Mouse (Mus musculus): Measurements from ENCODE around the gene Sult2b1. TPM values are rescaled to one million over a fixed set of nuclear protein-coding genes. Genes with fewer than 3 reads are reported as not detected.

Gene Sult2b1
- total and polyA plus RNA-seq, 2 experiments from 2014 or later, result 0.23 TPM; not detected in 1

DNA sequence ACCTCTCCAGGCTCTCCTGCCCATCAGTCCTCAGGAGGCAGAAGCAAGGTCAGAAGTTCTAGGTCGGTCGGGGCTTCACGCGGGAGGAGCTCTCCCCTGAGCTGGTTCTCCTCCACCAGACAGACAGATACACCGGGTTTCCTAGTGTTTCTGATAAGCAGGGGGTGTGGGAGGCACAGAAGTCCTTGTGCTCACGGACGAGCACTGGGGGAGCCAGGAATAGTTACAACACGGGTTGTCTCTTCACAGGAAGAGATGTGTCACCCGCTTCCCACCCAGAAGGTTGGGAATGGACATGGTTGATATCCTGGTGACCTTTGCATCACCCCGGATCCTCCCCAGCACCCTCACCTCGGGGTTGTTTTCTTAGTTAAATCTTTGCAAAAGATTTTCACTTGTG, 94.7 kb downstream of the Sult2b1 start:
- Histone ChIP-seq H3K4me2 (ENCODE audit: low read depth, low read length) (no peak overlapping the region), H3K27ac (ENCODE audit: low read depth) (peak overlapping the region; percentile 64), H3K4me3 (ENCODE audit: low read depth, low read length) (no peak overlapping the region), H3K4me1 (ENCODE audit: control insufficient read depth, insufficient read depth) (peaks cover 20% of the 10 kb centered on the region; the same call in 1 of the 2 replicates), H3K36me3 (replicated peaks; ENCODE audit: control insufficient read depth, insufficient read depth, low read length) (no peaks in the 10 kb centered on the region), H3K9me3 (replicated peaks; ENCODE audit: control insufficient read depth, low read length) (no peaks in the 10 kb centered on the region), H3K27me3 (ENCODE audit: control insufficient read depth, insufficient read depth, low read length) (no peaks in the 10 kb centered on the region), H3K9ac (replicated peaks; ENCODE audit: low read depth, low read length) (no peak overlapping the region; the same call in 1 of the 2 replicates)
- ATAC-seq (ENCODE audit: insufficient read depth, low read depth), result peak; percentile 37; the same call in 1 of the 2 replicates
- 15% methylated on average over 11 of the region's 11 CpGs for WGBS
- DNase-seq (ENCODE audit: low spot score), result no peak
- no peak for TF ChIP-seq EP300 (IDR thresholded peaks at IDR 0.05; ENCODE audit: low read depth)
- TF ChIP-seq CTCF (IDR thresholded peaks at IDR 0.05; ENCODE audit: low read depth), result no peak

DNA sequence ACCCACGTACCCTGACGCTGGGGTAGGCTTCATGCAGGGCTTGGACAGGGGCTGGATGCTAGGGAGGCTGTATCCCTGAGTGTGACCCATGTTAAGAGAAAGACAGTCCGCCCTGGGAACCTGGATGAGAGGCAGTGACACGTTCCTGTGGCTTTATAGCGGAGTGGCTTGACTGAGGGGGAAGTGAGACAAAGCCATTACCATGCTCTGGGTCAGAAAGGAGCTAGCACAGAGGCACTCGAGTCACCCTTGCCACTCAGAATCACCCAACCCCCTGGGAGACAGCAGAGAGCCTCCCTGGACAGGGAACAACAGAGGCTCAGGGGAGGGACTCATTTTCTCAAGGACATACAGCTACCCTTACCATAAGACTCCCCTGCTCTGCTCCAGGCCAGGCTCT, 95.4 kb downstream of the Sult2b1 start:
- H3K36me3 ChIP-seq (replicated peaks; ENCODE audit: control insufficient read depth, insufficient read depth, low read length), result no peaks in the 10 kb centered on the region
- WGBS, result 72% methylated on average over 6 of the region's 6 CpGs
- peaks cover 20% of the 10 kb centered on the region; the same call in 1 of the 2 replicates for H3K4me1 ChIP-seq (ENCODE audit: control insufficient read depth, insufficient read depth)
- H3K9me3 ChIP-seq (replicated peaks; ENCODE audit: control insufficient read depth, low read length), result no peaks in the 10 kb centered on the region
- H3K27me3 ChIP-seq (ENCODE audit: control insufficient read depth, insufficient read depth, low read length), result no peaks in the 10 kb centered on the region
- no peak overlapping the region for H3K4me2 ChIP-seq (ENCODE audit: low read depth, low read length)
- H3K27ac ChIP-seq (ENCODE audit: low read depth), result peak overlapping the region; percentile 64
- H3K9ac ChIP-seq (replicated peaks; ENCODE audit: low read depth, low read length), result peak overlapping the region; percentile 8; the same call in 1 of the 2 replicates
- DNase-seq (ENCODE audit: low spot score), result no peak
- TF ChIP-seq EP300 (IDR thresholded peaks at IDR 0.05; ENCODE audit: low read depth) (no peak), CTCF (IDR thresholded peaks at IDR 0.05; ENCODE audit: low read depth) (no peak)
- H3K4me3 ChIP-seq (ENCODE audit: low read depth, low read length), result no peak overlapping the region
- ATAC-seq (ENCODE audit: insufficient read depth, low read depth), result no peak

DNA sequence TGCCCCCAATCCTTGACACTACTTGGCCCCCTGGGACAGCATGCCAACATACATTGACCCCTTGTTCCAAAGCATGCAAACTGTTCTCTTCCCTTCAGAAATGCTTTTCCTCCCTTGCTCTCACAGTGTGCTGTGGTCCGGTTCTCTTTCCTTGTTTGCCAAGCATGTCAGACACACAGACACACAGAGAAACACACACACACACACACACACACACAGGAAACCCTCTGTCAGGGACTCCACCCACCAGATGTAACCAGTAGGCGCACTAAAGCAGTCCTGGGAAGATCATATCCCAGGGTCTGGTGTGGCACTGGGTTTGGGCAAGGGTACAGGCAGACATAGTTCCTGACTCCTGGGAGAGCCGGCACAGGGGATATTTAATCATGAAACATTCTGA, 97.6 kb downstream of the Sult2b1 start:
- Histone ChIP-seq H3K27ac (ENCODE audit: low read depth) (no peak overlapping the region), H3K9me3 (replicated peaks; ENCODE audit: control insufficient read depth, low read length) (no peaks in the 10 kb centered on the region), H3K4me1 (ENCODE audit: control insufficient read depth, insufficient read depth) (peaks cover 28% of the 10 kb centered on the region), H3K4me2 (ENCODE audit: low read depth, low read length) (no peak overlapping the region), H3K9ac (replicated peaks; ENCODE audit: low read depth, low read length) (no peak overlapping the region), H3K27me3 (ENCODE audit: control insufficient read depth, insufficient read depth, low read length) (no peaks in the 10 kb centered on the region), H3K36me3 (replicated peaks; ENCODE audit: control insufficient read depth, insufficient read depth, low read length) (no peaks in the 10 kb centered on the region), H3K4me3 (ENCODE audit: low read depth, low read length) (no peak overlapping the region)
- 63% methylated on average over 3 of the region's 3 CpGs for WGBS
- ATAC-seq (ENCODE audit: insufficient read depth, low read depth), result no peak
- DNase-seq (ENCODE audit: low spot score), result no peak
- no peak for TF ChIP-seq EP300 (IDR thresholded peaks at IDR 0.05; ENCODE audit: low read depth)
- TF ChIP-seq CTCF (IDR thresholded peaks at IDR 0.05; ENCODE audit: low read depth), result no peak

DNA sequence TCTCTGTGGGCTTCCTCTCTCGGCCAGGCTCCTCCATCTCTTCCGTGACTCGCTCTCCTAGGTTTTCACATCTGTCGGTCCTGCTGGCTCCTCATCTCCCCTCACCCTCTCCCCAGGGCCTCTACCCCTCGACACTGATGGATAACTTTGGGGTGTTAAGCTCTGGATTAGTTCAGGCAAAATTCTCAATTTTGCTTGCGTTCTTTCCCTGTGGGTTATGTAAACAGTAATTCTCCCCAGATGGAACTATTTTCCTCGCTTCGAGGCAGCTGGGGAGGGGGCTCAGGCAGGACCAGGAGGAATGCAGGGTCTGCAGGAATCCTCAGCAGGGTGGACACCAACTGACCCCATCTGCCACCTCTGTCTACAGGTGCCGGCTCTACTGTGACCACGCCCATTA, 98.7 kb downstream of the Sult2b1 start:
- Histone ChIP-seq H3K9me3 (replicated peaks; ENCODE audit: control insufficient read depth, low read length) (no peaks in the 10 kb centered on the region), H3K27me3 (ENCODE audit: control insufficient read depth, insufficient read depth, low read length) (no peaks in the 10 kb centered on the region), H3K4me2 (ENCODE audit: low read depth, low read length) (no peak overlapping the region), H3K4me1 (ENCODE audit: control insufficient read depth, insufficient read depth) (peaks cover 36% of the 10 kb centered on the region), H3K4me3 (ENCODE audit: low read depth, low read length) (no peak overlapping the region), H3K27ac (ENCODE audit: low read depth) (no peak overlapping the region), H3K9ac (replicated peaks; ENCODE audit: low read depth, low read length) (no peak overlapping the region), H3K36me3 (replicated peaks; ENCODE audit: control insufficient read depth, insufficient read depth, low read length) (no peaks in the 10 kb centered on the region)
- no peak for ATAC-seq (ENCODE audit: insufficient read depth, low read depth)
- 65% methylated on average over 10 of the region's 10 CpGs for WGBS
- TF ChIP-seq CTCF (IDR thresholded peaks at IDR 0.05; ENCODE audit: low read depth), result no peak
- no peak for TF ChIP-seq EP300 (IDR thresholded peaks at IDR 0.05; ENCODE audit: low read depth)
- no peak for DNase-seq (ENCODE audit: low spot score)

DNA sequence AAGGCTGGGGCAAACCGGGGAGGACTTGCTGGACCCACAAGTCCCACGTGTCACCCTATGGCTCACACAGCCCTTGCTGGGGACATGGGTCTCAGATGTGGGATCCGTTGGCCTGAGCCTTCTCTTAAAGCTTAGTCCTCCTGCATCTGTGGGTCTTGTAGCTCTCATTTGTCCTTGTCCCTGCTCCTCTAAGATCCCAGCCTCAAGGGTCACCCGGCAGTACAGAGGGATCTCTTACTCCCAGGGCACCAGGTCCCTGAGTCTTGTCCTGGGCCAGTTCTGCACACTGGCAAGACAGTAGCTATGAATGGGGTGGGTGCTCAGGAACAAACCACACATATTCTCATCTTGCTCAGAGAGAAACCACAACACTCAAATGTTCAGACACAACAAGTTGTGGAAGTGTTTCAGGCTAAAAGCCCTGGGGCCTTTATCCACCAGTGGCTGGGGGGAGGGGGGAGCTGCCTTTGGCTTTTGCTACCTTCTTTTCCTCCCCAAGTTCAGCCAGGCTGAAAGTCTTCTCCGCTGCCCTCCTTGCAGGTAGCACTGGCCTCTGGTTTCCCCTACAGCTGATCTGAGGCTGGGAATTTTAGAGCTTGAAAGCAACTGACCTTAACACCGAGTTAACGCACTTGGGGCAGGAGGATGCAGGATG, 100.9 kb downstream of the Sult2b1 start, which contains the start of gene Ntn5:
TSS of gene Ntn5 (plus strand) at position 627 of the 655 bp plus-strand sequence.
- no peak within 1 kb of the TSS for H3K9ac ChIP-seq (replicated peaks; ENCODE audit: low read depth, low read length)
- H3K4me1 ChIP-seq (ENCODE audit: control insufficient read depth, insufficient read depth), result peaks cover 26% of the 10 kb centered on the region
- no peak for DNase-seq (ENCODE audit: low spot score)
- no peak for ATAC-seq (ENCODE audit: insufficient read depth, low read depth)
- H3K27me3 ChIP-seq (ENCODE audit: control insufficient read depth, insufficient read depth, low read length), result no peaks in the 10 kb centered on the region
- no peak for TF ChIP-seq EP300 (IDR thresholded peaks at IDR 0.05; ENCODE audit: low read depth)
- H3K27ac ChIP-seq (ENCODE audit: low read depth), result no peak within 1 kb of the TSS
- H3K9me3 ChIP-seq (replicated peaks; ENCODE audit: control insufficient read depth, low read length), result no peaks in the 10 kb centered on the region
- no peak within 1 kb of the TSS for H3K4me2 ChIP-seq (ENCODE audit: low read depth, low read length)
- no peak within 1 kb of the TSS for H3K4me3 ChIP-seq (ENCODE audit: low read depth, low read length)
- H3K36me3 ChIP-seq (replicated peaks; ENCODE audit: control insufficient read depth, insufficient read depth, low read length), result no peaks in the 10 kb centered on the region
- WGBS, result 76% methylated on average over 7 of the region's 7 CpGs

Data from heart, postnatal 0 days (tissue).